Mouse (Mus musculus) thymus, postnatal 10 days (tissue): ENCODE results near the gene Pvalb.

Source experiments
- DNase-seq, 2 experiments: peaks; one replicate each; pipeline ENCODE4 v3.0.0; 2021; ENCODE audit warnings: low spot score in 2 of 2

The Pvalb gene

DNA sequence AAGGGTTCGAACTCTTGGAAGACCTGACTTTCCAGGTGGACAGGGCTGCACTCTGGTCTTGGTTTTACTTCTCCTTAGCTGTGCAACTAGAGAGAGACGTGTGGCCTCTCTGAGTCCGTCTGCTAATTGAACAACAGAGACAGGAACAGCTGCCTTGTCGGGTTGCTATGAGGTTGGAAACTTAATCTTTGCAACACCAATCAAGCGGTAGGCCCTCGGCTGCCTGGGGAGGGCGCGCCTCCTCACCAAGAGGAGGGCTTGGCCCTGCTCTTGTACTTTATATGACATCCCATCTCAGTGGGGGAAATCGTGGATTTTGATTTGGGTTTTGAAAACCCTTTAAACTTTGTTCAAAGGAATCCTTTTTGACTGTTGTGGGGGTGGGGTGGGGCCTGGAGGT lies 44.3 kb downstream of the Pvalb start:
- DNase-seq, result no peak

DNA sequence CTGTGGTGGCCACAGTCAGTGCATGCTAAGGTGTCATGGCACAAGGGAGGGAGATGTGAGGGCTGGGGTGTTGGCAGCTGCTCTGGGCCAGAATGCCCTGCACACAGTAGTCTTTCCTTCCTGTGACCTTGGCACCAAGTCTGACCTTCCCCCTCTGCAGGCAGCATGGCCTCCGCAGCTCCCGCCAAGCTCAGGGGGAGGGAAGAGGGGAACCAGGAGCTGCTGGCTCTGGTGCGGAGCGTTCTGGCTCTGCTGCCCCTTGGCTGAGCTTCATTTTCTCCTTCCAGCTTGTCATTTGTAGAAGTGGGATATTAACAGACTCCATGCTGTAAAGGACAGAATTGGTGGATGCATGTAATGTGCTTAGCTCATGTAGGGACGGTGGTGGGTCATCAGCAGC lies 47.9 kb downstream of the Pvalb start:
- DNase-seq, result no peak

DNA sequence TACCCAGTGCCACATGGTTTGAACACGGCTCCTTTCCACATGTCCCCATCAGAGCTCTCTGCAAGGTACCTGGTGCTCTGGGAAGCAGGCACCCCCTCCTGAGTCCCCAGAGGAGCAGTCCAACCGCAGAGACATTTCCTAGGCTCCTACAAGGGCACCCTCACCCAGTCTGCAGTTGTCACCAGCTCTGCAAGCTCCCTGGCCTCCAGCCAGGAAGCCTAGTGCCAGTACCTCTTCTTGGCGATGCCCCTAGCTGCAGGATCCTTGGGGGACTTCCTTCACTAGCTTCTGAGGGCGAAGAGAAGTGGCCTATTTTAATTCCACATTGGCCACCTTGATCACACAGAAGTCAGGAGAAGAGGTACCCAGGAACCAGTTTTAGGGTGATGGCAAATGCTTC lies 48.4 kb downstream of the Pvalb start:
- no peak for DNase-seq

DNA sequence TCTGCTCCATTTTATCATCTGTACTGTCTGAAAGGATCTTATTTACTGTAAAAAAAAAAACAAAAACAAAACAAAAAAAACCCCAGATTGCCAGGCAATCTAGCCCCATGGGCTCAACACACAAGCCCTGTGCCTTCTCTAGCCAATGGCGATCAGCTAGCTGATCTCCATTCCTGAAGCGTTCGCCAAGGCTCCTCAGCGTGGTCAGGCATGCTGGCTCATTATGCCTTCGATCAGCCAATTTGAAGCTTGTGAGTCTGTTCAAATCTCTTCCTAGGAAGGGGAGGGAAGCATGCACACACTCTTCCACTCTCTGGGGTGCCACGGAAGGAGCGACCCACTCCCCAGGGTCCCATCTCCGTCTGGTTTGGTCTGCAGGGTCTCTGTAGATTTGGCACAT lies 48.9 kb downstream of the Pvalb start:
- DNase-seq, result no peak

DNA sequence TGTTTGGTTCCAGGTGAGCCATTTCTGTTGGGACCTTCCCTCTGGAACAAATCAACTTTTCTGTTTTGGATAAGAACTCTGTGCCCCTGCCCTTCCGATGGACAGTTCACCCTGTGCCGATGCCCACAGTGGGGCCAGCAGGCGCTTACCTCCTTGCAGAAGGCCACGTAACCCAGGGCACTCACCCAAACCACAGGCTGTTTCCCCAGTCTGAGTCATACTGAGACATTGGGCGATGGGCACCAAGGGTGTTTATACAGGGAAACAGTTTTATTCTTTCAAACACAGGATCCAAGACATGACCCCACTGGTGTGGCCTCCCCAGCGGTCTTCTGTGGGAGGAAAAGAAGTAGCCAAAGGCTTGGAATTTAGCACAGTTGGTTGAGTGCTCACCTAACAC lies 50.8 kb downstream of the Pvalb start:
- DNase-seq, result no peak

DNA sequence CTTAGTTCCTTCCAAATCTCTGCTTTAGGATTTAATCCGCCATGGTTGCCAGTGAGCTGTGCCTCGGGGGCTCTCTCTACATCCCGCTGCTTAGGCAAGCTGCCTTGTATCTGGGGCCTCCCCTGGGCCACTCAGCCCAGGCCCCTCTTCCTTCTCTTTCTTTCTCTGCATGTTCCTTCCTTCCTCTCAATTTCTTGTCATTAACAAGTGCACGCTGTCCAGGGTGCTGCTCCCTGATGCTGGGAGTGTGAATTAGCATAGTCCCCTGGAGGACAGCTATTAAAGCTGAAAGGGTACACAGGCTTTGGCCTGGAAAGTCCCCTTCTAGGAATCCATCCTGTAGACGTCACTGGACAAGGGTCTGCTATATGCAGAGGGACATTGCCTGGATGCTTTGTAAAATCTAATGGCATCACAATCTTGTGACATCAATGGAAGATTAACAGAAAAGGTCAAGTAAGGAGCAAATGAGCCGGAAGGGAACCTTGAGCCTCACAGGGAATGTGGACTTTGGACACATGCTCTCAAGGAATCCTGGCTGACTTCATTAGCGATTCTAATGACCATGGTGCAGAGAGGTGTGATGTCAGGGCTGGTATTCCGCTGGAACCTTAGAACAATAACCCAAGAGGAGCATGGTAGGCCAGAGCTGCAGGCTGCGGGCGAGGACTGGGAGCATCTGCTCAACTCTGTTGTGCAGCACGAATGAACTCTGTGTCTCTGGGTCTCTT lies 53.0 kb downstream of the Pvalb start:
- DNase-seq, result no peak

DNA sequence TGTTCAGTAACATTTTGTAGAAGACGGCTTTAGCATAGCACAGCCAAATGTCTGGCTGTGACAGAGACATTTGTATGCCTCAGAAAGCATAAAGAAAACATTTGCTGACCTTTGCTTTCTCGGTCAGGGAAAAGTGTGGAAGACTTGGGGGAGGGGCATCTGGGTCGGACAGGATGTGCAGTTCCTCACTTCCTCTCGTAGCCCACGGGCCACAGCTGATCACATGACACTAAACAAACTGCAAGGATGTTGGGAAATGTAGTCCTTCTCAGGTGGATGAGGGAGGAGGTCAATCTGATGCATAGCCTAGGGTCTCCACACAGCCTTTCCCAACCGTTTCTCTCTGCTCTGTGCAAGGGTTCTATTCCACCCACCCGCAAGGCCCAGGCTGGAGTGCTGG lies 57.6 kb downstream of the Pvalb start:
- DNase-seq, result no peak
